Mouse (Mus musculus) forebrain, embryonic 13.5 days (tissue): ENCODE results near the gene Abcc8. TPM values are rescaled to one million over a fixed set of nuclear protein-coding genes. Genes with fewer than 3 reads are reported as not detected.
A peak's percentile ranks its signal among the peaks of the same experiment; 100 is the strongest.

ENCODE experiments used
- ATAC-seq: fragments of 200-750 bp; cut with Nextera tagmentation; 2 replicates; pipeline ENCODE4 v1.8.0; 2017
- H3K27ac ChIP-seq: fragments of 300-500 bp; sonication (generic); 2 replicates; pipeline ENCODE4 v1.5.1; 2015; ENCODE audit warnings: inconsistent platforms, mild to moderate bottlenecking, moderate library complexity
- H3K27me3 ChIP-seq: fragments of 300-500 bp; sonication (generic); 2 replicates; pipeline ENCODE4 v1.6.1; 2015; ENCODE audit warnings: mild to moderate bottlenecking, inconsistent platforms
- H3K36me3 ChIP-seq: fragments of 300-500 bp; sonication (generic); 2 replicates; pipeline ENCODE4 v1.6.1; 2015; ENCODE audit warnings: mild to moderate bottlenecking, inconsistent platforms; ENCODE audit not compliant: poor library complexity, severe bottlenecking
- H3K4me1 ChIP-seq: fragments of 300-500 bp; sonication (generic); 2 replicates; pipeline ENCODE4 v1.6.1; 2015; ENCODE audit warnings: inconsistent platforms
- H3K4me2 ChIP-seq: fragments of 300-500 bp; sonication (generic); 2 replicates; pipeline ENCODE4 v1.6.1; 2015; ENCODE audit warnings: inconsistent platforms, mild to moderate bottlenecking, moderate library complexity
- H3K4me3 ChIP-seq: fragments of 300-500 bp; sonication (generic); 2 replicates; pipeline ENCODE4 v1.5.1; 2015; ENCODE audit warnings: mild to moderate bottlenecking, inconsistent platforms
- H3K9ac ChIP-seq: fragments of 300-500 bp; sonication (generic); 2 replicates; pipeline ENCODE4 v1.6.1; 2015; ENCODE audit warnings: mild to moderate bottlenecking, inconsistent platforms
- H3K9me3 ChIP-seq: fragments of 300-500 bp; sonication (generic); replicated peaks from 2 replicates; pipeline ENCODE4 v1.6.1; 2016; ENCODE audit warnings: inconsistent platforms
- WGBS: fragments of 180-500 bp; shearing (Covaris S2); methylation state at CpG from one replicate; pipeline ENCODE4 v1.1.7; 2015; 5-methylcytosine and 5-hydroxymethylcytosine counted together
- polyA plus RNA-seq: library from polyadenylated mRNA; unstranded; fragments of >200 nt; fragmentation: Nextera tagmentation; extraction: Ambion mirVana; gene quantifications from 2 replicates; pipeline ENCODE4 v1.2.1, GENCODE M21; 2015

The Abcc8 gene
- polyA plus RNA-seq, 1 experiment from 2014 or later, result 10.2 TPM

DNA sequence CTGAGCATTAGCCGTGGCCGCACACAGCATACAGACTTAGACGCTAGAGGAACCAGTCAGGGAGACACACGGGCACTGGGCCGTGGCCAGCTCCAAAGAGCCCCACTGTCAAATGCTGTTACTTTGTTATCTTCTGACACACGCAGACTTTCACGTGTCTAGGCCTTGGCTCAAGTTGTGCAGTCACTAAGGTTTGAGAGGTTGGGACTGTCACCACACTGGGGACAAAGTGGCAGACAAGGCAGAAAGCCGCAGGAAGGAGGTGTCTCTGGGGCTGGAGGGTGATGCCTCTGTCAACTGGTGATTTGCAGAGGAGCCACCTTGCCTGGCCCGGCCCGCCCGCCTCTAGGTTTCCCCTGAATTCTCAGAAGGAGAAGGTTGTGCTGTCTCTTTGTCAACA lies 54.5 kb downstream of the Abcc8 start:
- WGBS, result 90% methylated on average over 11 of the region's 11 CpGs
- ATAC-seq, result no peak
- H3K27ac ChIP-seq, result no peak overlapping the region
- no peak overlapping the region for H3K9ac ChIP-seq
- no peak overlapping the region for H3K4me2 ChIP-seq
- H3K4me3 ChIP-seq, result no peak overlapping the region
- H3K27me3 ChIP-seq, result no peaks in the 10 kb centered on the region
- no peaks in the 10 kb centered on the region for H3K9me3 ChIP-seq
- H3K4me1 ChIP-seq, result peaks cover 25% of the 10 kb centered on the region
- H3K36me3 ChIP-seq, result no peaks in the 10 kb centered on the region

GRCm38 (mm10) chr7:46124460-46124859 lies 55.4 kb downstream of the Abcc8 start:
- Histone ChIP-seq H3K4me2 (no peak overlapping the region), H3K4me1 (peaks cover 19% of the 10 kb centered on the region), H3K27ac (no peak overlapping the region), H3K9me3 (no peaks in the 10 kb centered on the region), H3K27me3 (no peaks in the 10 kb centered on the region), H3K9ac (0 out of 2 replicates have a peak overlapping the region, but pooled peaks have one; percentile 31), H3K36me3 (no peaks in the 10 kb centered on the region), H3K4me3 (no peak overlapping the region)
- peak; percentile 63; the same call in 1 of the 2 replicates for ATAC-seq
- 73% methylated on average over 6 of the region's 6 CpGs for WGBS

DNA sequence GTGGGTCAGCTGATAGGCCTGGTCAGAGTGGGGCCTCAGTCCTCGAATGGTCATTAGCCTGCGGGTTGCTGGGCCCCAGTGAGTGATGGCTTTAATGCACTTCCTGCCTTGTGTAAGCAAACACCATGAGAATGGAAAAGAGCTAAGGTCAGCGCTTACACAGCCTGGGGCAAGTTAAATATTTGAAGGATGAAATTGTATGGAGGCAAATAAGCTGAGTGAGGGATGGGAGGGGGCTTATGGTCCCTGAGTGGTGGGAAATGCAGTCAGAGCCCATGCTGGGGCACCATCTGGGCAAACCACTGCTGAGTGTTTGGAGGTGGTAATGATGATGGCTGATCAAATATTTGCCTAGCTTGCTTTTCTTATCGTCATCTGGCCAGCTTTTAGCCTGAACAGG lies 56.9 kb downstream of the Abcc8 start:
- peaks cover 6% of the 10 kb centered on the region for H3K4me1 ChIP-seq
- ATAC-seq, result no peak
- H3K4me3 ChIP-seq, result no peak overlapping the region
- H3K27ac ChIP-seq, result no peak overlapping the region
- H3K27me3 ChIP-seq, result no peaks in the 10 kb centered on the region
- 80% methylated on average over 4 of the region's 4 CpGs for WGBS
- no peaks in the 10 kb centered on the region for H3K9me3 ChIP-seq
- H3K9ac ChIP-seq, result no peak overlapping the region
- H3K4me2 ChIP-seq, result no peak overlapping the region
- no peaks in the 10 kb centered on the region for H3K36me3 ChIP-seq

DNA sequence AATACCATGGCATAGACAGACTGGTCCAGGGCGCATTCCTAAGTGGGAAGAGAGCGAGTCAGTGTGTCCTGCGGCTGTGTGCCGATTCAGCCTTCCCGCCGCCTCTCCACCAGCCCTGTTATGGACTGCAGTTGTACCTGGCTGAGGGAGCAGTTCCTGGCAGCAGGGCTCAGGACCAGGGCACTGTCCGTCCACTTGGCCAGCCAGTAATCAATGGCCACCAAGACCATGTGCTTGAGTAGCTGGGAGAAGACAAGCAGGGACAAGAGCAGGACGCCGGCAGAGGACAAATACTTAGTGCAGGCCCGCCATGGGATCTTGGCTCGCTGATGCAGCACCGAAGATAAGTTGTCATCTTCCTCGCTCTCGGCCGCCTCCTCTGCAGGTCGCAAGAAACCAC lies 62.8 kb downstream of the Abcc8 start:
- Histone ChIP-seq H3K4me2 (no peak overlapping the region), H3K9ac (no peak overlapping the region), H3K27me3 (no peaks in the 10 kb centered on the region), H3K4me3 (no peak overlapping the region), H3K27ac (no peak overlapping the region), H3K36me3 (no peaks in the 10 kb centered on the region), H3K4me1 (peaks cover 16% of the 10 kb centered on the region), H3K9me3 (peaks cover 6% of the 10 kb centered on the region; the same call in 1 of the 2 replicates)
- WGBS, result 96% methylated on average over 16 of the region's 16 CpGs
- no peak for ATAC-seq

DNA sequence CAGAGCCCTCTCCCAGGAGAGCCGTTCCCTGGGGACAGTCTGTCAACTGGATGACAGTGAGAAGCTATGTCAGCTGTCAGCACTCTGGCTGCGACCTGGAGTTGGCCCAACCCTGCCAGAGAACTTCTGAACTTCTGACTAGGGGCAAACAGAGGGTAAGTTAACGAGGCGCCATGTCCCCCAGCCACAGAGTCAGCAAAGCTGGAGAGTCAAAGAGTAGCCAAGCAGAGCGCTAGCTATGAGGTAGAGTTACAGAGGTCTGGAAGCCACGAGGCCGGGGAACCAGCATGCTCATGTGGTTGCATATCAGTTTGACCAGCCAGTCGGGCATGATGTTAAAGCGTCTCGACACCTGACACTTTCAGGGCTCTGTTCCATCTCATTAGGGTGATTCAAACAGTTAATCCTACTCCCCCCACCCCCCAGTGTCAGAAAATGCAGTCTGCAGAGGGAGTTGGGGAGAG lies 63.7 kb downstream of the Abcc8 start:
- Histone ChIP-seq H3K4me3 (no peak overlapping the region), H3K27me3 (no peaks in the 10 kb centered on the region), H3K9me3 (peaks cover 6% of the 10 kb centered on the region; the same call in 1 of the 2 replicates), H3K36me3 (no peaks in the 10 kb centered on the region), H3K4me2 (no peak overlapping the region), H3K27ac (no peak overlapping the region), H3K4me1 (peaks cover 16% of the 10 kb centered on the region), H3K9ac (no peak overlapping the region)
- no peak for ATAC-seq
- WGBS, result 55% methylated on average over 10 of the region's 10 CpGs

GRCm38 (mm10) chr7:46113435-46113834 lies 66.4 kb downstream of the Abcc8 start:
- no peak for ATAC-seq
- Histone ChIP-seq H3K27ac (peak overlapping the region; percentile 6; the same call in 1 of the 2 replicates), H3K9ac (no peak overlapping the region; the same call in 1 of the 2 replicates), H3K9me3 (peaks cover 6% of the 10 kb centered on the region; the same call in 1 of the 2 replicates), H3K4me2 (no peak overlapping the region), H3K4me1 (peaks cover 16% of the 10 kb centered on the region), H3K27me3 (no peaks in the 10 kb centered on the region), H3K4me3 (no peak overlapping the region), H3K36me3 (no peaks in the 10 kb centered on the region)
- 53% methylated on average over 3 of the region's 3 CpGs for WGBS

- peaks cover 16% of the 10 kb centered on the region for H3K4me1 ChIP-seq
- H3K4me3 ChIP-seq, result no peak overlapping the region
- H3K36me3 ChIP-seq, result no peaks in the 10 kb centered on the region; the same call in 1 of the 2 replicates
- WGBS, result 77% methylated on average over 6 of the region's 6 CpGs
- no peak for ATAC-seq
- no peaks in the 10 kb centered on the region for H3K9me3 ChIP-seq
- no peak overlapping the region for H3K4me2 ChIP-seq
- no peak overlapping the region for H3K27ac ChIP-seq
- no peaks in the 10 kb centered on the region for H3K27me3 ChIP-seq
- no peak overlapping the region for H3K9ac ChIP-seq
These were observed 67.9 kb downstream of the Abcc8 start for GRCm38 (mm10) chr7:46111938-46112337.

DNA sequence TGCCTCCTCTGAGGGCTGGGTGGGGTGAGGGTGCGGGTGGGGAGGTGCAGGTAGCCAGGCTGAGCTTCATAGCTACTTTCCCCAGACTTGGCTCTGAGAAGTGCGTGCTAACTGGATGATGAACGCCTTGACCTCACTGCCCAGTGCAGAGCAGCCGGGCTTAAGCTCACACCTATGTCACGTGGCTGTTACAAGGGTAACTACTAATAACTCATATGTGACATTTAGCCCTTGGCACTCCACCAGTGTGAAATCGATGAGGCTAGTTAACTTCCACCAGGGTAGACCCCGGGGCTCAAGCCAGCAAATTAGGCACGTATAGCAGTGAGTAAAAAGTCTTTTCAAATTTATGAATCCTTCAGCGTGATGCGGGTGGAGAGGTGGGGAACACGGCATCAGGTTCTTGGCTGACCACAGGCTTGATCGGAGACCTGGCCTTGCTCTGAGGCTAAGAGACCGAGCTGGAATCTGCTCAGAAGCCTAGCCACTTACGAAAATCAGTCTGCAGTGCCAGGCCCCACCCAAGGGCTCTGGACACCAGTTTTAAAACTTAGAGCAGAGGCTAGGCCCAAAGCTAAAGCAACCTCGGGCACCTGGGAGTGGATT lies 68.5 kb downstream of the Abcc8 start:
- no peak overlapping the region for H3K4me2 ChIP-seq
- ATAC-seq, result no peak
- no peaks in the 10 kb centered on the region for H3K27me3 ChIP-seq
- H3K9ac ChIP-seq, result no peak overlapping the region
- no peak overlapping the region for H3K4me3 ChIP-seq
- H3K36me3 ChIP-seq, result no peaks in the 10 kb centered on the region; the same call in 1 of the 2 replicates
- 87% methylated on average over 15 of the region's 15 CpGs for WGBS
- H3K9me3 ChIP-seq, result no peaks in the 10 kb centered on the region
- H3K4me1 ChIP-seq, result peaks cover 15% of the 10 kb centered on the region
- no peak overlapping the region for H3K27ac ChIP-seq

DNA sequence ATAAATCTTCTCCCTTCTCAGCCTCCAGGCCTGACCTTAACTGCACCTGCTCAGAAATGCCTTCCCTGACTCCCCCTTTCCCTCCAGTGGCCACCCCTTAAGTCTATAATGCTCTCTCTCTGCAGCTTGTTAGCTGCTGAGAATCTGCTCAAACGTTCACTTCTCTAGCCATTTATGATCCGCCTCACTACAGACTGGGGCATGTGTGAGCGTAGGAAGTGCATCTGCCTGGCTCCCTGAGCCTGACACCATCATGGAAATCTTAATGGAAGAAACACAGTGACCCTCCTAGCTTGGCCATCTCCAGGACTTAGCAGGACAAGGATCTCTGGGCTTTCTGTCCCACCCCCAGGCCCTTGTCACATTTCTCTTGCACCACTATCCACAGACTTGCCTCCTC lies 69.8 kb downstream of the Abcc8 start:
- 78% methylated on average over 3 of the region's 3 CpGs for WGBS
- H3K9me3 ChIP-seq, result no peaks in the 10 kb centered on the region
- ATAC-seq, result no peak

DNA sequence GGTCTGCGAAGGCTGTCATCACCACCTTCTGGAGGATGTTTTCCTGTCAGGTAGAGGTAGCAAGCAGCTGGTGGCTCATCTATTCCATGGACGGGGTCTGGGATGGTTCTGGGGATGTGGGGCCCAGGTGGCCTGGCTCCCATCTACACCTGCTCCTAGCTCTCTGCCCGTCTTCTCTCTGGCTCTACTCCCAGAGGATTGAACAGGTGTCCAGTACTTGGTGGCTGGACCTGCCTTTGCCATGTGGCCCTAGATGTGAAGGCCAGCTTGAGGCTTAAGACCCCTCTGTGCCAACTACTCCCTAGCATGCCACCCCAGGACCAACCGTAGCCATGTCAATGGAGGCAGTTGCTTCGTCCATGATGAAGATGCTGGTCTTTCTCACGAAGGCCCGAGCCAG lies 74.3 kb downstream of the Abcc8 start:
- H3K9me3 ChIP-seq, result no peaks in the 10 kb centered on the region
- whole genome bisulfite sequencing, result 92% methylated on average over 7 of the region's 7 CpGs
- ATAC-seq, result no peak
- no peak overlapping the region for H3K4me3 ChIP-seq
- no peaks in the 10 kb centered on the region; the same call in 1 of the 2 replicates for H3K36me3 ChIP-seq
- H3K27me3 ChIP-seq, result no peaks in the 10 kb centered on the region
- H3K9ac ChIP-seq, result no peak overlapping the region
- H3K4me1 ChIP-seq, result peaks cover 30% of the 10 kb centered on the region
- H3K27ac ChIP-seq, result no peak overlapping the region
- H3K4me2 ChIP-seq, result no peak overlapping the region

More for the DNA sequence above, 69.8 kb downstream of the Abcc8 start:
- no peak overlapping the region for H3K27ac ChIP-seq
- H3K9ac ChIP-seq, result no peak overlapping the region
- H3K27me3 ChIP-seq, result no peaks in the 10 kb centered on the region
- H3K4me1 ChIP-seq, result peaks cover 10% of the 10 kb centered on the region
- no peak overlapping the region for H3K4me2 ChIP-seq
- H3K4me3 ChIP-seq, result no peak overlapping the region
- H3K36me3 ChIP-seq, result no peaks in the 10 kb centered on the region; the same call in 1 of the 2 replicates

DNA sequence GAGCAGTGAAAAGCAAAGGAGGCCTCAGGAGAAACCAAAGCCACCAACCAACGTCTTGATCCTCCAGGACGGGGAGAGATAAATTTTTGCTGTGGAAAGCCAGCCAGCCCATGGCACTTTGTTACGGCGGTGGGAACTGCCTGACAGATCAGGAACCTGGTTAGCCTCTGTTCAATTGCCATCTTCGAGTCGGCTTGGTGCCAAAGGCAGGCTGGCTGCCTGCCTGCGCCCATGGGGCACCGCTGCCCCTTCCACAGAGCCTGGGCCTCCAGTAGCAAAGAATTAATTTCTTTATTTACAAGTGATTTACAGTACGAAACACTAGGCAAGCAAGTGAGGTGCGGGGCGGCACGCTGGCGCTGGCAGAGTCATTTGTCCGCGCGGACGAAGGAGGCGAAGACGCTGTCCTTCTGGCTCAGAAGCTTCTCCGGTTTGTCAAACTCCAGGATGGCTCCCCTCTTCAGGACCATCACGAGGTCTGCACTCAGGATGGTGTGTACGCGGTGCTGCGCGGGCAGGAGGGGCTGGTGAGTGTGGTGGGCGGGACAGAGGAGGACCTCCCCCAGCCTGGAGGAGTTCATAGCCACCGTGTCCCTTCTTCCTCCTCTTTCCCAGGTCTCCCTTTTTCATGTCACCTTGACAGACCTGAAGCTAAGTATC lies 75.4 kb downstream of the Abcc8 start:
- ATAC-seq, result no peak
- Histone ChIP-seq H3K4me1 (peaks cover 30% of the 10 kb centered on the region), H3K9me3 (no peaks in the 10 kb centered on the region), H3K36me3 (no peaks in the 10 kb centered on the region; the same call in 1 of the 2 replicates), H3K4me3 (no peak overlapping the region), H3K9ac (no peak overlapping the region), H3K27me3 (no peaks in the 10 kb centered on the region), H3K4me2 (peak overlapping the region; percentile 14), H3K27ac (peak overlapping the region; percentile 85)
- WGBS, result 74% methylated on average over 27 of the region's 27 CpGs

DNA sequence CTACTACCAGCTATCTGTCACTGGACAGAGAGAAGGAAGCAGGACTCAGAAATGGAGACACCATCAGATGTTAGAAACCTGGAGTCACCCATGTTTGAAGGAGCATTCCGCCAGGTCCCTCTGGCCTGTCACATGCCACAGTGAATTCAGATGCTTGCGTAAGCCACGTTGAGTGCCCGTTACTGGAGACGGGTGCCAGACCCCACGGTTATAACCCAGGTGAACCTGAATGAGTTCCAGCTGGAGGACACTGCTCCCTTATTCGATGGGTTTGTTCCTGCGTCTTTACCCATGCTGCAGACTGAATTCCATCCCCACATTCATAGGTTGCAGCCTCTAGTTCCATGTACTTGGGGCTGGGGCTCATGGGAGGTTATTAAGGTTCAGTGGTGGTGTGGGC lies 76.1 kb downstream of the Abcc8 start:
- WGBS, result 88% methylated on average over 8 of the region's 8 CpGs
- no peak overlapping the region for H3K4me3 ChIP-seq
- ATAC-seq, result no peak
- peak overlapping the region; percentile 85 for H3K27ac ChIP-seq
- H3K4me1 ChIP-seq, result peaks cover 30% of the 10 kb centered on the region
- H3K36me3 ChIP-seq, result no peaks in the 10 kb centered on the region; the same call in 1 of the 2 replicates
- H3K4me2 ChIP-seq, result no peak overlapping the region
- H3K9me3 ChIP-seq, result no peaks in the 10 kb centered on the region
- H3K9ac ChIP-seq, result no peak overlapping the region
- no peaks in the 10 kb centered on the region for H3K27me3 ChIP-seq
